Mouse (Mus musculus): ENCODE results near the gene Il3ra.

GRCm38 (mm10) chr14:14395535-14395934 lies 49.5 kb downstream of the Il3ra start:
- no peak for TF ChIP-seq CTCF (IDR thresholded peaks at IDR 0.05)
- no peak for TF ChIP-seq EP300 (IDR thresholded peaks at IDR 0.05)

All from lung, postnatal 0 days (tissue).